Mouse (Mus musculus): ENCODE data around the gene Ankfn1.

Gene Ankfn1

GRCm38 (mm10) chr11:89777431-89777830, at the start of gene Ankfn1:
TSS of gene Ankfn1 (minus strand) at chr11:89777653.
- no peak for DNase-seq (ENCODE audit: low read depth, low spot score)

- DNase-seq (ENCODE audit: low read depth, low spot score): no peak
These were observed 46.4 kb upstream of the Ankfn1 start for GRCm38 (mm10) chr11:89823661-89824446.

- DNase-seq (ENCODE audit: low read depth, low spot score): no peak
These were observed 41.1 kb upstream of the Ankfn1 start for GRCm38 (mm10) chr11:89818594-89818993.

GRCm38 (mm10) chr11:89811403-89811802, 34.0 kb upstream of the Ankfn1 start:
- no peak for DNase-seq (ENCODE audit: low read depth, low spot score)

- no peak for DNase-seq (ENCODE audit: low read depth, low spot score)
These were observed 30.5 kb upstream of the Ankfn1 start for GRCm38 (mm10) chr11:89807998-89808397.

- no peak for DNase-seq (ENCODE audit: low read depth, low spot score)
These were observed 27.4 kb upstream of the Ankfn1 start for GRCm38 (mm10) chr11:89804822-89805221.

- DNase-seq (ENCODE audit: low read depth, low spot score): no peak
These were observed 26.5 kb upstream of the Ankfn1 start for GRCm38 (mm10) chr11:89803974-89804373.

GRCm38 (mm10) chr11:89792709-89793108, 15.3 kb upstream of the Ankfn1 start:
- DNase-seq (ENCODE audit: low read depth, low spot score): no peak

- DNase-seq (ENCODE audit: low read depth, low spot score): no peak
These were observed 1.4 kb downstream of the Ankfn1 start for GRCm38 (mm10) chr11:89776070-89776469.

GRCm38 (mm10) chr11:89774913-89775312, 2.5 kb downstream of the Ankfn1 start:
- no peak for DNase-seq (ENCODE audit: low read depth, low spot score)

GRCm38 (mm10) chr11:89772941-89773340, 4.5 kb downstream of the Ankfn1 start:
- DNase-seq (ENCODE audit: low read depth, low spot score): no peak

- no peak for DNase-seq (ENCODE audit: low read depth, low spot score)
These were observed 11.7 kb downstream of the Ankfn1 start for GRCm38 (mm10) chr11:89765770-89766148.

GRCm38 (mm10) chr11:89765014-89765769, 12.3 kb downstream of the Ankfn1 start:
- no peak for DNase-seq (ENCODE audit: low read depth, low spot score)

GRCm38 (mm10) chr11:89733973-89734693, 43.3 kb downstream of the Ankfn1 start:
- no peak for DNase-seq (ENCODE audit: low read depth, low spot score)

- DNase-seq (ENCODE audit: low read depth, low spot score): no peak
These were observed 43.9 kb downstream of the Ankfn1 start for GRCm38 (mm10) chr11:89733526-89733925.

- peak; percentile 73 for DNase-seq (ENCODE audit: low read depth, low spot score)
These were observed 56.6 kb downstream of the Ankfn1 start for GRCm38 (mm10) chr11:89720847-89721246.

GRCm38 (mm10) chr11:89718491-89718982, 58.9 kb downstream of the Ankfn1 start:
- DNase-seq (ENCODE audit: low read depth, low spot score): no peak

GRCm38 (mm10) chr11:89716351-89716750, 61.1 kb downstream of the Ankfn1 start:
- DNase-seq (ENCODE audit: low read depth, low spot score): no peak

- no peak for DNase-seq (ENCODE audit: low read depth, low spot score)
These were observed 68.9 kb downstream of the Ankfn1 start for GRCm38 (mm10) chr11:89708526-89708925.

- DNase-seq (ENCODE audit: low read depth, low spot score): no peak
These were observed 80.7 kb downstream of the Ankfn1 start for GRCm38 (mm10) chr11:89696431-89697403.

- no peak for DNase-seq (ENCODE audit: low read depth, low spot score)
These were observed 83.8 kb downstream of the Ankfn1 start for GRCm38 (mm10) chr11:89693686-89694085.

Measured in 3T3-L1 (cell line).